Mouse (Mus musculus) small intestine, adult 2 months (tissue): ENCODE data around the gene Pdlim4. TPM values are rescaled to one million over a fixed set of nuclear protein-coding genes. Genes with fewer than 3 reads are reported as not detected.
A peak's percentile ranks its signal among the peaks of the same experiment; 100 is the strongest.

Source experiments
- H3K27ac ChIP-seq: fragments of 200-500 bp; 2 replicates; pipeline ENCODE4 v1.5.1; 2012; ENCODE audit warnings: low read depth, low read length, control low read depth, inconsistent platforms; ENCODE audit not compliant: insufficient read depth
- H3K27me3 ChIP-seq: fragments of 200-500 bp; 2 replicates; pipeline ENCODE4 v1.6.1; 2012; ENCODE audit warnings: mild to moderate bottlenecking, moderate library complexity, low read length, inconsistent platforms; ENCODE audit not compliant: control insufficient read depth, insufficient read depth
- H3K36me3 ChIP-seq: fragments of 200-500 bp; 2 replicates; pipeline ENCODE4 v1.6.1; 2012; ENCODE audit warnings: mild to moderate bottlenecking, low read length, control low read depth, inconsistent platforms; ENCODE audit not compliant: control insufficient read depth, insufficient read depth
- H3K4me1 ChIP-seq: fragments of 200-500 bp; 2 replicates; pipeline ENCODE4 v1.6.1; 2012; ENCODE audit warnings: low read length, inconsistent platforms, mixed read lengths; ENCODE audit not compliant: control insufficient read depth, insufficient read depth, insufficient read length
- H3K4me3 ChIP-seq: fragments of 200-500 bp; 2 replicates; pipeline ENCODE4 v1.5.1; 2012; ENCODE audit warnings: low read depth, mild to moderate bottlenecking, control low read depth, inconsistent platforms, low read length, moderate library complexity
- CTCF ChIP-seq: fragments of 200-500 bp; IDR thresholded peaks from 2 replicates; pipeline ENCODE4 v1.5.1; 2012; ENCODE audit warnings: low read depth, mild to moderate bottlenecking, control low read depth, inconsistent platforms, low read length, moderate library complexity, mixed read lengths; ENCODE audit not compliant: insufficient replicate concordance, insufficient read length; ENCODE audit errors: extremely low read depth
- POLR2A ChIP-seq: fragments of 200-500 bp; IDR thresholded peaks from 2 replicates; pipeline ENCODE4 v1.6.1; 2012; ENCODE audit warnings: low read depth, mild to moderate bottlenecking, control low read depth, inconsistent platforms, low read length, moderate library complexity
- WGBS: fragments of 180-500 bp; shearing (Covaris S2); methylation state at CpG from one replicate; pipeline ENCODE4 v1.1.7; 2018; 5-methylcytosine and 5-hydroxymethylcytosine counted together
- polyA plus RNA-seq: library from polyadenylated mRNA; depleted of rRNA; stranded (reverse); fragments of >200 nt; gene quantifications from 2 replicates; pipeline ENCODE4 v1.2.3, GENCODE M21; 2012

The Pdlim4 gene
- polyA plus RNA-seq, 1 experiment, result 15.6 TPM

- 0 out of 2 replicates have a peak, but pooled peaks cover 2% of the 10 kb centered on the region for H3K4me1 ChIP-seq
- TF ChIP-seq CTCF (no peak), POLR2A (no peak)
- no peaks in the 10 kb centered on the region for H3K36me3 ChIP-seq
- 79% methylated on average over 6 of the region's 6 CpGs for WGBS
- H3K27me3 ChIP-seq, result peaks cover 13% of the 10 kb centered on the region
- no peak overlapping the region for H3K4me3 ChIP-seq
- no peak overlapping the region for H3K27ac ChIP-seq
Measured at GRCm38 (mm10) chr11:54105011-54105410, 36.2 kb upstream of the Pdlim4 start.

DNA sequence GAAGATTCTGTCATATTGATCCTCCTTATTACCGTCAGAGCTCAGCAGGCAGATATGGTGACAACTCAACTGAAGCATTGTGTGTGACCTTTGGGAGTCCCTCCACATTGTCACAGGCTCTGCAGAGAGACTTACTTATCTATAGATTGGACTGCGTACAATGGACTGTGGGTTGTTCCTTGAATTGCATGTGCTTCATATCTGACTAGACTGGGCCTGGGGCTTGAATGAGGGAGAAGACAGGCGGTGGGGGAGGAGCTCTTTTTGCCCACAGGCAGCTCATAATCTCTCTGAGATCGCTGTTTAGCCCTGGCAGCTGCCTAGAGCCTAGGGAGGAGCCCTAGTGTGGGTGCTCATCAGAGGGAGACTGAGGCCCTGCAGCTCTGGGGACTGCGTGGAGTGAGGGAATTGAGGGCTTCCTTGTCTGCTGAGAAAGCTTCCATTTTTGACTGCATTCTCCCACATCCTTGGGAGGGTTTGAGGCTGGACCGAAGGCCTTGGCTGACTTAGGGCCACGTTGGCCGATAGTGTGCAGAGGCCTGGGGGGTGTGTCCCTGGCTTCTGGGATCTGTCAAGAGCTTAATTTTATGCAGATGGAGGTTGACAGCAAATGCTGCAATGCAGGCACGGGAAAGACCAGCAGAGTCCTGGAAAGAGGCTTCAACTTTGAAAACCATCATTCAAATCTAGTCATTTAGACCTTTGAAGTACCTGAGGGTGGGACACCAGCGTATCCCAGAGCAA is 34.1 kb upstream of the Pdlim4 start:
- Histone ChIP-seq H3K27me3 (peaks cover 18% of the 10 kb centered on the region), H3K4me1 (0 out of 2 replicates have a peak, but pooled peaks cover 2% of the 10 kb centered on the region), H3K27ac (no peak overlapping the region), H3K36me3 (no peaks in the 10 kb centered on the region), H3K4me3 (no peak overlapping the region)
- 83% methylated on average over 10 of the region's 10 CpGs for WGBS
- no peak for TF ChIP-seq CTCF
- TF ChIP-seq POLR2A, result no peak

DNA sequence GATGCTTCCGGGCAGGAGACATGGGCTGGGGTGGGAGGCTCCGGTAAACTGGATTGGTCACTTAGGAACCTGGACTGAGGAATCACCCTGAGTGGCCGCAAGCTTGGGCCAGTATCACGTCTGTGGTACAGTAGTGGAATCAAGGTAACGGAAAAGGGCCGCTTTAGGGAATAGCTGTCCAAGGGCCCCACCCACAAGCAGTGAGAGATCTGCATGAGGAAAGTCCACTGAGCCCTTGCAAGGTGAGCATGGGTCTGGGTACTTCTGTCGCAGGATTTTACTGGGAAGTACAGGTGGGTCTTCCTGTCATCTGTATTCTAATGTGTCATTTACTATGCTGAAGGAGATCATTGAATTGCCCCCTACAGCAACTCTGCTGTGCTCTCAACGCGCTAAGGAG is 32.9 kb upstream of the Pdlim4 start:
- Histone ChIP-seq H3K27me3 (peaks cover 18% of the 10 kb centered on the region), H3K4me1 (0 out of 2 replicates have a peak, but pooled peaks cover 2% of the 10 kb centered on the region), H3K4me3 (peak overlapping the region; percentile 89; the same call in 1 of the 2 replicates), H3K27ac (no peak overlapping the region), H3K36me3 (no peaks in the 10 kb centered on the region)
- TF ChIP-seq POLR2A (no peak), CTCF (no peak)
- 75% methylated on average over 9 of the region's 9 CpGs for WGBS

DNA sequence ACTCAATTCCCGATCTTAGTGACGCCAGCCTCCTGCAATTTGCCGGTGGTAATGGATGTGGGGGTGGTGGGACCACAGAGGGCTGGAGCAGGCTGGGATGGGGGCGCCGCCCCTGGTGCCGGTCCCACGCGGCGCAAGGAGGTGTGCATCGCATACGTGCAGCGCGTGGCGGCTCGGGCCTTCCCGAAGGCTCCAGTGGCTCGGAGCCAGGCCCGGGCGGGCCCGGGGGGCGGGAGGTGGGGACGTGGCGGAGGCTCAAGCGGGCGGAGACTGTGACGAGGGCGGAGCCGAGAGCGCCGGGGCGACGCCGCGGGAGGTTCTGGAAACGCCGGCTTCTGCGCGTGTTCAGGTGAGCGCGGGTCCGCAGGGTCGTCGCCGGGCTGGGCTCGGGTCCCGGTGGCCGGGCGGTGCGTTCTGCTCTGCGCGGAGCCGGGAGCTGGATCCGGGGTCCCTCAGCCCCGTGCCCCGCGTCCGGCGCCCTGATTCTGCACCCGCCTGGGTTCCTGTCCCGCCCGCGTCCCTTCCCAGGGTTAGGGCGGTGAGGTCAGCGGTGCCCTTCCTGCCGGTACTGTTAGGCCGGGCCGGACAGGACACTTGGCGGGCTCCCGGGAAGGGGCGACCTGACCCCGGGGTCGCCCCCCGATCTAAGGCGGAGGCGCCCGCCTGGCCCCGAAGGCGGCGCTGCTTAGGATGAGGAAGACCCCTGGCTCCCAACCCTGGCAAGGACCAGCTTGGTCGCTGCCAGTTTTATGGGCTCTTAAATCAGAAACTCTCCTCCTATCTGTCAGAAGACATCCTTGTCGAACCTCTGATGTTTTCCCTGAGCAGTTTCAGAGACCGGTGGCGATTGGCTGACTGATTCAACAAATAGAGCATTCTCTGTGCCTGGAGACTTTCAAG is 32.1 kb upstream of the Pdlim4 start:
- H3K27me3 ChIP-seq, result peaks cover 18% of the 10 kb centered on the region
- H3K36me3 ChIP-seq, result no peaks in the 10 kb centered on the region
- 1% methylated on average over 82 of the region's 83 CpGs for WGBS
- H3K4me3 ChIP-seq, result peak overlapping the region; percentile 89
- H3K27ac ChIP-seq, result no peak overlapping the region
- 0 out of 2 replicates have a peak, but pooled peaks cover 2% of the 10 kb centered on the region for H3K4me1 ChIP-seq
- no peak for TF ChIP-seq CTCF
- TF ChIP-seq POLR2A, result no peak

DNA sequence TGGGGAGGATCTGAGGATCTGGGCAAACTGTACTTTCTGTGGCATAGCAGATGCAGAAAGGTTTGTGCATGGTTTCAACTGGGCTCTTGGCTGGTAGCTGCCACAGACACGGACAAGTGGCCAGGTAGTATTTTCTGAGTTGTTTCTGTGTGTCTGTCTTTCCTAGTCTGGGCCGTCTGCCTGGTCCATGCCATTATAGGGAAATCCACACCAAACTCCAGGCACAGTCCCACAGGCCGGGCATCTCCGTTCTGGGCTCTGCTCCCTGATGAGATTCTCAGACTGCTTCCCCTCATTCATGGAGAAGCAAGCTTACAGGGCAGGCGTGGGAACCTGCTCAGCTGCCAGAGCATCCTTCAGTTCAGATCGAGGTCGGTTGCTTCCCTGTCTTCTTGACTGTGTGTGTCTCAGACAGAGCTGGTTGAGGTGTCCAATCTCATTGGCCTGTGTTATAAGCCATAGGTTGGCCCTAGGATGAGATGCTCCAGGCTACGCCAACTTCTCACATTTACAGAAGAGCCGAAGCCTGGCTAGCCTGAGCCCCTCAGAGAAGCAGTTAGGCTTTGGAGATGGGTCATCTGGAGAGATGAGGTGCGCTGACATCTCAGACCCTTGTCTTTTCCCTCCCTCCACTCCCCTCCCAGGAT is 31.4 kb upstream of the Pdlim4 start, which contains the start of gene P4ha2:
P4ha2 (plus strand) TSS at position 51 of the 647 bp plus-strand sequence.
- Histone ChIP-seq H3K27ac (no peak within 1 kb of the TSS), H3K4me3 (peak within 1 kb of the TSS; percentile 89), H3K4me1 (0 out of 2 replicates have a peak, but pooled peaks cover 2% of the 10 kb centered on the region), H3K27me3 (peaks cover 18% of the 10 kb centered on the region), H3K36me3 (no peaks in the 10 kb centered on the region)
- WGBS, result 54% methylated on average over 10 of the region's 10 CpGs
- TF ChIP-seq CTCF, result no peak
- TF ChIP-seq POLR2A, result no peak

- Histone ChIP-seq H3K27me3 (peaks cover under 1% of the 10 kb centered on the region; the same call in 1 of the 2 replicates), H3K27ac (no peak overlapping the region), H3K4me3 (no peak overlapping the region), H3K4me1 (peaks cover 3% of the 10 kb centered on the region; the same call in 1 of the 2 replicates), H3K36me3 (no peaks in the 10 kb centered on the region)
- 11% methylated on average over 3 of the region's 3 CpGs for WGBS
- TF ChIP-seq CTCF (peak; percentile 78; the same call in 1 of the 2 replicates), POLR2A (no peak)
Measured at GRCm38 (mm10) chr11:54093000-54093399, 24.2 kb upstream of the Pdlim4 start.
